Mouse (Mus musculus) kidney, adult 2 months (tissue): Measurements from ENCODE around the gene Sh3rf3.

Source experiments
- CTCF ChIP-seq: fragments of 200-500 bp; conservative IDR thresholded peaks from 2 replicates; pipeline ENCODE4 v1.5.1; 2011; ENCODE audit warnings: low read depth, mild to moderate bottlenecking, control low read depth, low read length, moderate library complexity, mixed read lengths; ENCODE audit not compliant: insufficient read depth, insufficient read length
- POLR2A ChIP-seq: fragments of 200-500 bp; IDR thresholded peaks from one replicate; pipeline ENCODE4 v1.6.1; 2011; ENCODE audit warnings: low read depth, low read length, control low read depth

DNA sequence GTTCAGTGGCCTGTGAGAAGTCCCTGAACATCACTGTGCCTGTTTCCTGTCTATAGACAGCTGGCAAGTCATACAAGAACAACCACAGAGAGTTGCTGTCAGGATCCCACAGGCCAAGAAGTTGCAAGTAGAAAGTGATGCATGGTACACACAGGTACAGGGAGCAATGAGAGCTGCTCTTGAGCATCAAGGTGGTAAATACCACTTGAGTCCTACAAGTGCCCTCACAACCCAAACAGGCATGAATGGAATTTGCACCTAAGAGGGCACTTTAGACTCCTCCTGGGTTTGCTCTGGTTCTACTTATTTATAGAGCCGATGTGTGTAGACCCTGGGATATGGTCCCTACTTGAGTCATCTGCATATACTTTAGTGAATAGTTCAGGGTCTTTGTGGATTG, 159.0 kb downstream of the Sh3rf3 start:
- TF ChIP-seq CTCF (no peak), POLR2A (no peak)
